Mouse (Mus musculus): ENCODE results near the gene Neb. TPM values are rescaled to one million over a fixed set of nuclear protein-coding genes. Genes with fewer than 3 reads are reported as not detected.

The Neb gene
- polyA plus RNA-seq, 1 experiment from 2014 or later = 2.3 TPM

- H3K4me3 ChIP-seq (ENCODE audit: low read depth, low read length) = no peak overlapping the region
- no peak overlapping the region for H3K4me2 ChIP-seq (replicated peaks; ENCODE audit: low read depth, low read length)
- H3K27me3 ChIP-seq (replicated peaks; ENCODE audit: insufficient read depth, low read length) = no peaks in the 10 kb centered on the region
- ATAC-seq (no peak), DNase-seq (ENCODE audit: low spot score) (no peak)
- H3K4me1 ChIP-seq (ENCODE audit: insufficient read depth, low read depth, low read length) = no peaks in the 10 kb centered on the region
- H3K27ac ChIP-seq (ENCODE audit: low read length) = no peak overlapping the region
- no peak overlapping the region for H3K9ac ChIP-seq (replicated peaks; ENCODE audit: low read depth)
- WGBS = 81% methylated on average over 6 of the region's 6 CpGs
- TF ChIP-seq EP300 (IDR thresholded peaks at IDR 0.05) = no peak
- no peak for TF ChIP-seq CTCF (IDR thresholded peaks at IDR 0.05)
- H3K36me3 ChIP-seq (ENCODE audit: insufficient read depth, low read length) = no peaks in the 10 kb centered on the region
- H3K9me3 ChIP-seq (ENCODE audit: low read length) = no peaks in the 10 kb centered on the region
Measured at GRCm38 (mm10) chr2:52286421-52286820, 91.9 kb downstream of the Neb start.

- Histone ChIP-seq H3K27ac (ENCODE audit: low read length) (no peak overlapping the region), H3K9ac (replicated peaks; ENCODE audit: low read depth) (no peak overlapping the region), H3K4me1 (ENCODE audit: insufficient read depth, low read depth, low read length) (no peaks in the 10 kb centered on the region; the same call in 1 of the 2 replicates), H3K4me2 (replicated peaks; ENCODE audit: low read depth, low read length) (no peak overlapping the region), H3K36me3 (ENCODE audit: insufficient read depth, low read length) (no peaks in the 10 kb centered on the region), H3K27me3 (replicated peaks; ENCODE audit: insufficient read depth, low read length) (no peaks in the 10 kb centered on the region), H3K9me3 (ENCODE audit: low read length) (no peaks in the 10 kb centered on the region), H3K4me3 (ENCODE audit: low read depth, low read length) (no peak overlapping the region)
- DNase-seq (ENCODE audit: low spot score) (no peak), ATAC-seq (no peak)
- WGBS = 39% methylated on average over 1 of the region's 1 CpGs
- TF ChIP-seq CTCF (IDR thresholded peaks at IDR 0.05) (no peak), EP300 (IDR thresholded peaks at IDR 0.05) (no peak)
Measured at GRCm38 (mm10) chr2:52272146-52272545, 106.1 kb downstream of the Neb start.

GRCm38 (mm10) chr2:52270911-52271310 is 107.4 kb downstream of the Neb start:
- ATAC-seq = no peak

GRCm38 (mm10) chr2:52262149-52262548 is 116.1 kb downstream of the Neb start:
- no peak overlapping the region for H3K9ac ChIP-seq (replicated peaks; ENCODE audit: low read depth)
- no peaks in the 10 kb centered on the region for H3K27me3 ChIP-seq (replicated peaks; ENCODE audit: insufficient read depth, low read length)
- peak; percentile 83 for TF ChIP-seq CTCF (IDR thresholded peaks at IDR 0.05)
- TF ChIP-seq EP300 (IDR thresholded peaks at IDR 0.05) = no peak
- ATAC-seq = peak; percentile 57
- H3K4me3 ChIP-seq (ENCODE audit: low read depth, low read length) = no peak overlapping the region
- no peaks in the 10 kb centered on the region for H3K4me1 ChIP-seq (ENCODE audit: insufficient read depth, low read depth, low read length)
- no peak overlapping the region for H3K4me2 ChIP-seq (replicated peaks; ENCODE audit: low read depth, low read length)
- no peaks in the 10 kb centered on the region for H3K9me3 ChIP-seq (ENCODE audit: low read length)
- H3K27ac ChIP-seq (ENCODE audit: low read length) = no peak overlapping the region
- WGBS = 25% methylated on average over 2 of the region's 2 CpGs
- H3K36me3 ChIP-seq (ENCODE audit: insufficient read depth, low read length) = no peaks in the 10 kb centered on the region
- peak; percentile 68 for DNase-seq (ENCODE audit: low spot score)

More at GRCm38 (mm10) chr2:52270911-52271310, 107.4 kb downstream of the Neb start:
- no peak for DNase-seq (ENCODE audit: low spot score)
- Histone ChIP-seq H3K9me3 (ENCODE audit: low read length) (no peaks in the 10 kb centered on the region), H3K9ac (replicated peaks; ENCODE audit: low read depth) (no peak overlapping the region), H3K4me1 (ENCODE audit: insufficient read depth, low read depth, low read length) (no peaks in the 10 kb centered on the region; the same call in 1 of the 2 replicates), H3K27me3 (replicated peaks; ENCODE audit: insufficient read depth, low read length) (no peaks in the 10 kb centered on the region), H3K4me3 (ENCODE audit: low read depth, low read length) (no peak overlapping the region), H3K36me3 (ENCODE audit: insufficient read depth, low read length) (no peaks in the 10 kb centered on the region), H3K4me2 (replicated peaks; ENCODE audit: low read depth, low read length) (no peak overlapping the region), H3K27ac (ENCODE audit: low read length) (no peak overlapping the region)
- TF ChIP-seq EP300 (IDR thresholded peaks at IDR 0.05) = no peak
- TF ChIP-seq CTCF (IDR thresholded peaks at IDR 0.05) = no peak
- 87% methylated on average over 8 of the region's 8 CpGs for WGBS

GRCm38 (mm10) chr2:52252037-52252436 is 126.2 kb downstream of the Neb start:
- Histone ChIP-seq H3K36me3 (ENCODE audit: insufficient read depth, low read length) (no peaks in the 10 kb centered on the region), H3K9me3 (ENCODE audit: low read length) (no peaks in the 10 kb centered on the region), H3K27ac (ENCODE audit: low read length) (no peak overlapping the region), H3K4me3 (ENCODE audit: low read depth, low read length) (no peak overlapping the region), H3K9ac (replicated peaks; ENCODE audit: low read depth) (no peak overlapping the region), H3K27me3 (replicated peaks; ENCODE audit: insufficient read depth, low read length) (no peaks in the 10 kb centered on the region), H3K4me1 (ENCODE audit: insufficient read depth, low read depth, low read length) (no peaks in the 10 kb centered on the region), H3K4me2 (replicated peaks; ENCODE audit: low read depth, low read length) (no peak overlapping the region)
- TF ChIP-seq EP300 (IDR thresholded peaks at IDR 0.05) = no peak
- TF ChIP-seq CTCF (IDR thresholded peaks at IDR 0.05) = no peak
- ATAC-seq (0 out of 2 replicates have a peak, but pooled peaks have one; percentile 16), DNase-seq (ENCODE audit: low spot score) (peak; percentile 16)
- 33% methylated on average over 1 of the region's 1 CpGs for WGBS

GRCm38 (mm10) chr2:52248316-52248826 is 129.9 kb downstream of the Neb start:
- Histone ChIP-seq H3K4me2 (replicated peaks; ENCODE audit: low read depth, low read length) (no peak overlapping the region), H3K9me3 (ENCODE audit: low read length) (no peaks in the 10 kb centered on the region), H3K4me1 (ENCODE audit: insufficient read depth, low read depth, low read length) (no peaks in the 10 kb centered on the region), H3K36me3 (ENCODE audit: insufficient read depth, low read length) (no peaks in the 10 kb centered on the region), H3K27me3 (replicated peaks; ENCODE audit: insufficient read depth, low read length) (no peaks in the 10 kb centered on the region), H3K27ac (ENCODE audit: low read length) (no peak overlapping the region), H3K4me3 (ENCODE audit: low read depth, low read length) (no peak overlapping the region), H3K9ac (replicated peaks; ENCODE audit: low read depth) (no peak overlapping the region)
- ATAC-seq = no peak
- WGBS = 64% methylated on average over 9 of the region's 9 CpGs
- DNase-seq (ENCODE audit: low spot score) = no peak
- TF ChIP-seq CTCF (IDR thresholded peaks at IDR 0.05) = no peak
- TF ChIP-seq EP300 (IDR thresholded peaks at IDR 0.05) = no peak

- Histone ChIP-seq H3K36me3 (ENCODE audit: insufficient read depth, low read length) (no peaks in the 10 kb centered on the region), H3K4me1 (ENCODE audit: insufficient read depth, low read depth, low read length) (no peaks in the 10 kb centered on the region), H3K4me2 (replicated peaks; ENCODE audit: low read depth, low read length) (no peak overlapping the region), H3K9me3 (ENCODE audit: low read length) (no peaks in the 10 kb centered on the region), H3K27ac (ENCODE audit: low read length) (no peak overlapping the region), H3K27me3 (replicated peaks; ENCODE audit: insufficient read depth, low read length) (no peaks in the 10 kb centered on the region), H3K4me3 (ENCODE audit: low read depth, low read length) (no peak overlapping the region), H3K9ac (replicated peaks; ENCODE audit: low read depth) (no peak overlapping the region)
- DNase-seq (ENCODE audit: low spot score) (no peak), ATAC-seq (no peak)
- TF ChIP-seq CTCF (IDR thresholded peaks at IDR 0.05) (no peak), EP300 (IDR thresholded peaks at IDR 0.05) (no peak)
- 79% methylated on average over 5 of the region's 5 CpGs for WGBS
Measured at GRCm38 (mm10) chr2:52245091-52245490, 133.2 kb downstream of the Neb start.
